Mouse (Mus musculus) CH12.LX (cell line): Measurements from ENCODE around the gene Aspa. TPM values are rescaled to one million over a fixed set of nuclear protein-coding genes. Genes with fewer than 3 reads are reported as not detected.

Experiments used
- DNase-seq: peaks from one replicate; pipeline ENCODE4 v3.0.0-alpha.2; 2013; ENCODE audit errors: extremely low read depth
- H3K27ac ChIP-seq: 2 replicates; pipeline ENCODE4 v1.5.1; 2012; ENCODE audit warnings: low read depth, mild to moderate bottlenecking, control low read depth, moderate library complexity; ENCODE audit not compliant: insufficient read depth
- H3K27me3 ChIP-seq: replicated peaks from 2 replicates; pipeline ENCODE3; 2012; ENCODE audit warnings: inconsistent platforms
- H3K36me3 ChIP-seq, 2 experiments: replicated peaks in 1 of 2; 2 replicates each; pipeline versions ENCODE3 to v1.6.1; 2012; ENCODE audit warnings: inconsistent platforms in 1 of 2, low read length in 1 of 2, mild to moderate bottlenecking in 1 of 2, mixed read lengths in 1 of 2, moderate library complexity in 1 of 2; ENCODE audit not compliant: control insufficient read depth in 1 of 2, insufficient read depth in 1 of 2
- H3K4me1 ChIP-seq, 2 experiments: 2 replicates each; pipeline ENCODE4 v1.6.1; 2012; ENCODE audit warnings: inconsistent platforms in 1 of 2, moderate library complexity in 1 of 2; ENCODE audit not compliant: insufficient read depth in 2 of 2, control insufficient read depth in 1 of 2
- H3K4me2 ChIP-seq: 2 replicates; pipeline ENCODE4 v1.6.1; 2012; ENCODE audit warnings: low read depth, mild to moderate bottlenecking, control low read depth; ENCODE audit not compliant: poor library complexity, insufficient read depth, severe bottlenecking
- H3K4me3 ChIP-seq, 3 experiments: fragments of 150-350 bp in 1 of 3; sonication (generic) in 1 of 3; replicated peaks in 1 of 3; 2 replicates each; pipeline versions ENCODE3 to v1.5.1; 2011 to 2012; ENCODE audit warnings: low read depth in 2 of 3, low read length in 2 of 3, mild to moderate bottlenecking in 2 of 3, moderate library complexity in 2 of 3, control low read depth in 1 of 3, improper control_type of control experiment in 1 of 3, inconsistent platforms in 1 of 3, mixed read lengths in 1 of 3; ENCODE audit not compliant: poor library complexity in 1 of 3
- H3K79me2 ChIP-seq: replicated peaks from 2 replicates; pipeline ENCODE4 v1.6.1; 2012; ENCODE audit warnings: mild to moderate bottlenecking, moderate library complexity; ENCODE audit not compliant: control insufficient read depth, poor library complexity, insufficient read depth, severe bottlenecking; ENCODE audit errors: extremely low read depth
- H3K9ac ChIP-seq: 2 replicates; pipeline ENCODE4 v1.6.1; 2012; ENCODE audit warnings: low read depth, mild to moderate bottlenecking, control low read depth, moderate library complexity; ENCODE audit not compliant: insufficient read depth
- H3K9me3 ChIP-seq: replicated peaks from 2 replicates; pipeline ENCODE3; 2012; ENCODE audit warnings: low read length, inconsistent platforms, mixed read lengths
- CHD1 ChIP-seq: IDR thresholded peaks from 2 replicates; pipeline ENCODE4 v1.6.1; 2012; ENCODE audit warnings: low read depth, low read length, improper control_type of control experiment, inconsistent platforms
- CHD2 ChIP-seq: IDR thresholded peaks from 2 replicates; pipeline ENCODE4 v1.6.1; 2011; ENCODE audit warnings: low read length, improper control_type of control experiment
- CTCF ChIP-seq, 2 experiments: IDR thresholded peaks in 1 of 2; conservative IDR thresholded peaks in 1 of 2; 2 replicates each; pipeline ENCODE4 v1.5.1; 2011 to 2012; ENCODE audit warnings: low read depth in 2 of 2, low read length in 2 of 2, improper control_type of control experiment in 1 of 2, inconsistent platforms in 1 of 2, mild to moderate bottlenecking in 1 of 2, moderate library complexity in 1 of 2
- EP300 ChIP-seq: IDR thresholded peaks from 2 replicates; pipeline ENCODE4 v1.6.1; 2011; ENCODE audit warnings: low read length, improper control_type of control experiment
- ETS1 ChIP-seq: conservative IDR thresholded peaks from 2 replicates; pipeline ENCODE4 v1.6.1; 2012; ENCODE audit warnings: low read depth, mild to moderate bottlenecking, inconsistent platforms, low read length, improper control_type of control experiment, moderate library complexity
- IRF4 ChIP-seq: IDR thresholded peaks from 2 replicates; pipeline ENCODE4 v1.6.1; 2014; ENCODE audit warnings: low read depth, mild to moderate bottlenecking, inconsistent platforms, low read length, improper control_type of control experiment
- JUN ChIP-seq: IDR thresholded peaks from 2 replicates; pipeline ENCODE4 v1.6.1; 2011; ENCODE audit warnings: low read depth, mild to moderate bottlenecking, low read length, improper control_type of control experiment, moderate library complexity; ENCODE audit not compliant: insufficient read depth
- KAT2A ChIP-seq: IDR thresholded peaks from 2 replicates; pipeline ENCODE4 v1.6.1; 2012; ENCODE audit warnings: low read length, improper control_type of control experiment, inconsistent platforms; ENCODE audit not compliant: insufficient replicate concordance
- MAFK ChIP-seq: IDR thresholded peaks from 2 replicates; pipeline ENCODE4 v1.6.1; 2011; ENCODE audit warnings: low read length, improper control_type of control experiment; ENCODE audit not compliant: insufficient replicate concordance
- MAX ChIP-seq: IDR thresholded peaks from 2 replicates; pipeline ENCODE4 v1.6.1; 2011; ENCODE audit warnings: low read length, improper control_type of control experiment
- NELFE ChIP-seq: IDR thresholded peaks from 2 replicates; pipeline ENCODE4 v1.6.1; 2011; ENCODE audit warnings: low read depth, low read length, improper control_type of control experiment
- NRF1 ChIP-seq: IDR thresholded peaks from 2 replicates; pipeline ENCODE4 v1.6.1; 2014; ENCODE audit warnings: low read depth, mild to moderate bottlenecking, inconsistent platforms, low read length, improper control_type of control experiment, moderate library complexity
- PAX5 ChIP-seq: IDR thresholded peaks from 2 replicates; pipeline ENCODE4 v1.6.1; 2012; ENCODE audit warnings: low read length, inconsistent platforms, mixed read lengths
- POLR2A ChIP-seq: IDR thresholded peaks from 2 replicates; pipeline ENCODE4 v1.6.1; 2011; ENCODE audit warnings: low read depth, mild to moderate bottlenecking, improper control_type of control experiment, low read length
- SMC3 ChIP-seq: IDR thresholded peaks from 2 replicates; pipeline ENCODE4 v1.6.1; 2011; ENCODE audit warnings: low read depth, low read length, improper control_type of control experiment
- TBP ChIP-seq: conservative IDR thresholded peaks from 2 replicates; pipeline ENCODE4 v1.6.1; 2011; ENCODE audit warnings: low read depth, low read length, improper control_type of control experiment
- TCF12 ChIP-seq: IDR thresholded peaks from 2 replicates; pipeline ENCODE4 v1.6.1; 2014; ENCODE audit warnings: low read depth, mild to moderate bottlenecking, inconsistent platforms, low read length, improper control_type of control experiment
- ZKSCAN1 ChIP-seq: IDR thresholded peaks from 2 replicates; pipeline ENCODE4 v1.6.1; 2012; ENCODE audit warnings: low read depth, inconsistent platforms, low read length, improper control_type of control experiment, borderline replicate concordance
- ZMIZ1 ChIP-seq: IDR thresholded peaks from 2 replicates; pipeline ENCODE4 v1.6.1; 2012; ENCODE audit warnings: low read depth, mild to moderate bottlenecking, inconsistent platforms, low read length, improper control_type of control experiment
- dilution Hi-C: fragments of 300-500 bp; cut with MboI; formaldehyde crosslinking; loops from 2 replicates; pipeline ENCODE4 v1.14.3; 2020; ENCODE audit warnings: low sequenced_read_pairs; ENCODE audit not compliant: extremely low pct_unique_long_range_greater_than_20kb, extremely low pct_ligation_motif_present
- in situ Hi-C: fragments of 300-500 bp; cut with MboI; formaldehyde crosslinking; loops from 3 replicates; pipeline ENCODE4 v1.14.3; 2019; ENCODE audit warnings: low sequenced_read_pairs, low pct_ligation_motif_present, low pct_unique_long_range_greater_than_20kb, mixed read lengths
- polyA plus RNA-seq: library from polyadenylated mRNA; unstranded; fragments of >175 nt; gene quantifications from 2 replicates; pipeline ENCODE4 v1.2.1, GENCODE M21; 2012; ENCODE audit warnings: low read depth; ENCODE audit not compliant: insufficient read length
- total RNA-seq, 2 experiments: library from RNA; depleted of rRNA; stranded (reverse); fragments of 300-350 nt in 1 of 2; fragments of >200 nt in 1 of 2; gene quantifications; 2 replicates each; pipeline ENCODE4 v1.2.3; 2012 to 2014

Aspa gene
- total and polyA plus RNA-seq, 3 experiments = not detected

DNA sequence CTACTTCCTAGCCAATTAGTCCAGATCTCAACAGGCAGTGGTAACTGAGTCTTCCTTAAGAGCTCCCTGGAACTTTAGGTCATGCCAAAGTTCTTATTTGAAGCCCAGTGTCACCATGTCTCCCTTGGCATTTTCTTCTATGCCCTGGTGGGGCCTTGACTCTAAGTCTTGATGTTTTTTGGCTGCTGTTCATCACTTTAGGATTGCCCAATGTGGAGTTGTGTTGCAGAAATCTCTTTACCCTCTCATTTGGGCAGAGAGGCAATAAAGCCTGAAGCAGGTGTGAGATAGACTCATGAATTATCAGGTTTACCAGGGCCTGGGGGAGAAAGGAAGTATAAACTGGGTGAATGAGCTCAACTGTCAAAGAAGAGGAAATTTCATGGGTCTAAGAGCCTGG, 70.7 kb downstream of the Aspa start:
- Histone ChIP-seq H3K4me1 (no peaks in the 10 kb centered on the region), H3K9me3 (peaks cover 6% of the 10 kb centered on the region), H3K27me3 (peaks cover 83% of the 10 kb centered on the region)
- TF ChIP-seq MAX = no peak
- TF ChIP-seq POLR2A = no peak
- TF ChIP-seq IRF4 = no peak
- TF ChIP-seq NELFE = no peak
- no peak for TF ChIP-seq PAX5
- TF ChIP-seq, all 38 proteins: peak for 0
- Histone ChIP-seq H3K27ac (no peak overlapping the region), H3K9ac (no peak overlapping the region), H3K79me2 (no peaks in the 10 kb centered on the region), H3K36me3 (no peaks in the 10 kb centered on the region), H3K4me3 (no peak overlapping the region), H3K4me2 (no peak overlapping the region)
- dilution Hi-C loops (no loop called here), in situ Hi-C loops (no loop called here)
- DNase-seq = no peak

GRCm38 (mm10) chr11:73257362-73257945, 71.9 kb downstream of the Aspa start:
- no peaks in the 10 kb centered on the region for H3K4me1 ChIP-seq
- no peak overlapping the region for H3K4me2 ChIP-seq
- H3K9ac ChIP-seq = no peak overlapping the region
- dilution Hi-C loops = no loop called here
- H3K27ac ChIP-seq = no peak overlapping the region
- peaks cover 83% of the 10 kb centered on the region for H3K27me3 ChIP-seq
- H3K36me3 ChIP-seq = no peaks in the 10 kb centered on the region
- H3K4me3 ChIP-seq = no peak overlapping the region
- DNase-seq = no peak
- no peak for TF ChIP-seq POLR2A
- no peak for TF ChIP-seq KAT2A
- TF ChIP-seq NRF1 = no peak
- no peak for TF ChIP-seq TCF12
- no peak for TF ChIP-seq MAFK
- no peak for TF ChIP-seq JUN
- TF ChIP-seq EP300 = no peak
- TF ChIP-seq ETS1 = no peak
- TF ChIP-seq TBP = no peak
- no peak for TF ChIP-seq CHD1
- TF ChIP-seq IRF4 = no peak
- no peak for TF ChIP-seq CHD2
- no peak for TF ChIP-seq ZKSCAN1
- TF ChIP-seq ZMIZ1 = no peak
- TF ChIP-seq NELFE = no peak
- no peak for TF ChIP-seq SMC3
- TF ChIP-seq PAX5 = no peak
- no peak for TF ChIP-seq CTCF (conservative IDR thresholded peaks at IDR 0.05 in 1 of 2, IDR thresholded peaks at IDR 0.05 in 1 of 2; ENCODE audit: low read depth in 2 of 2, low read length in 2 of 2)
- in situ Hi-C loops = no loop called here
- H3K79me2 ChIP-seq = no peaks in the 10 kb centered on the region
- peaks cover 6% of the 10 kb centered on the region for H3K9me3 ChIP-seq

Other genes with a start within 250 kb of the Aspa start
- 0.21 TPM in 2 replicates for gene Itgae, start 239.0 kb downstream of the Aspa start, total RNA-seq (2012; rRNA removed)
- gene Itgae, start 239.0 kb downstream of the Aspa start, total RNA-seq (2014; rRNA removed) = 0.17 and 0.27 TPM in 2 replicates
- gene Itgae, start 239.0 kb downstream of the Aspa start, polyA plus RNA-seq = 0.26 and 0.37 TPM in 2 replicates
- 15.7 and 21.7 TPM in 2 replicates for gene Haspin, start 191.3 kb downstream of the Aspa start, total RNA-seq (2012; rRNA removed)
- 18.2 and 18.6 TPM in 2 replicates for gene Haspin, start 191.3 kb downstream of the Aspa start, total RNA-seq (2014; rRNA removed)
- gene Haspin, start 191.3 kb downstream of the Aspa start, polyA plus RNA-seq = 24.1 and 27.0 TPM in 2 replicates
- 0.21 and 0.25 TPM in 2 replicates for gene P2rx5, start 169.2 kb downstream of the Aspa start, total RNA-seq (2012; rRNA removed)
- 0.09 and 0.40 TPM in 2 replicates for gene P2rx5, start 169.2 kb downstream of the Aspa start, total RNA-seq (2014; rRNA removed)
- 0.80 and 0.83 TPM in 2 replicates for gene P2rx5, start 169.2 kb downstream of the Aspa start, polyA plus RNA-seq
- 123 and 124 TPM in 2 replicates for gene Emc6, start 152.6 kb downstream of the Aspa start, total RNA-seq (2012; rRNA removed)
- gene Emc6, start 152.6 kb downstream of the Aspa start, total RNA-seq (2014; rRNA removed) = 252 and 292 TPM in 2 replicates
- gene Emc6, start 152.6 kb downstream of the Aspa start, polyA plus RNA-seq = 138 and 176 TPM in 2 replicates
- 2.8 and 3.3 TPM in 2 replicates for gene Tax1bp3, start 152.5 kb downstream of the Aspa start, total RNA-seq (2012; rRNA removed)
- 2.5 and 2.6 TPM in 2 replicates for gene Tax1bp3, start 152.5 kb downstream of the Aspa start, total RNA-seq (2014; rRNA removed)
- 3.3 and 3.5 TPM in 2 replicates for gene Tax1bp3, start 152.5 kb downstream of the Aspa start, polyA plus RNA-seq
- gene Ctns, start 130.6 kb downstream of the Aspa start, total RNA-seq (2012; rRNA removed) = 4.8 and 5.2 TPM in 2 replicates
- gene Ctns, start 130.6 kb downstream of the Aspa start, total RNA-seq (2014; rRNA removed) = 5.8 and 5.9 TPM in 2 replicates
- gene Ctns, start 130.6 kb downstream of the Aspa start, polyA plus RNA-seq = 4.5 and 5.2 TPM in 2 replicates
- 1.5 and 1.8 TPM in 2 replicates for gene Shpk, start 130.1 kb downstream of the Aspa start, total RNA-seq (2012; rRNA removed)
- gene Shpk, start 130.1 kb downstream of the Aspa start, total RNA-seq (2014; rRNA removed) = 1.3 and 1.4 TPM in 2 replicates
- 0.76 and 0.83 TPM in 2 replicates for gene Shpk, start 130.1 kb downstream of the Aspa start, polyA plus RNA-seq
- gene Trpv1, start 95.3 kb downstream of the Aspa start, total RNA-seq (2012; rRNA removed) = 0.04 and 0.08 TPM in 2 replicates
- gene Trpv1, start 95.3 kb downstream of the Aspa start, total RNA-seq (2014; rRNA removed) = 0.13 TPM in 1 of 2 replicates, not detected in the other
- gene Trpv1, start 95.3 kb downstream of the Aspa start, polyA plus RNA-seq = not detected in 2 replicates
- gene Trpv3, start 62.2 kb downstream of the Aspa start, total RNA-seq (2012; rRNA removed) = under 0.01 TPM in 1 of 2 replicates, not detected in the other
- not detected in 2 replicates for gene Trpv3, start 62.2 kb downstream of the Aspa start, total RNA-seq (2014; rRNA removed)
- gene Trpv3, start 62.2 kb downstream of the Aspa start, polyA plus RNA-seq = not detected in 2 replicates
- not detected in 2 replicates for gene Gm49340, start 145 bp upstream of the Aspa start, total RNA-seq (2012; rRNA removed)
- gene Gm49340, start 145 bp upstream of the Aspa start, total RNA-seq (2014; rRNA removed) = not detected in 2 replicates
- not detected in 2 replicates for gene Gm49340, start 145 bp upstream of the Aspa start, polyA plus RNA-seq
- not detected in 2 replicates for gene Spata22, start 145 bp upstream of the Aspa start, total RNA-seq (2012; rRNA removed)
- not detected in 2 replicates for gene Spata22, start 145 bp upstream of the Aspa start, total RNA-seq (2014; rRNA removed)
- not detected in 2 replicates for gene Spata22, start 145 bp upstream of the Aspa start, polyA plus RNA-seq
- gene Olfr20, start 21.2 kb upstream of the Aspa start, total RNA-seq (2012; rRNA removed) = not detected in 2 replicates
- gene Olfr20, start 21.2 kb upstream of the Aspa start, total RNA-seq (2014; rRNA removed) = not detected in 2 replicates
- not detected in 2 replicates for gene Olfr20, start 21.2 kb upstream of the Aspa start, polyA plus RNA-seq
- not detected in 2 replicates for gene Olfr376, start 41.6 kb upstream of the Aspa start, total RNA-seq (2012; rRNA removed)
- gene Olfr376, start 41.6 kb upstream of the Aspa start, total RNA-seq (2014; rRNA removed) = not detected in 2 replicates
- not detected in 2 replicates for gene Olfr376, start 41.6 kb upstream of the Aspa start, polyA plus RNA-seq
- gene Olfr1, start 70.0 kb upstream of the Aspa start, total RNA-seq (2012; rRNA removed) = not detected in 2 replicates
- gene Olfr1, start 70.0 kb upstream of the Aspa start, total RNA-seq (2014; rRNA removed) = not detected in 2 replicates
- gene Olfr1, start 70.0 kb upstream of the Aspa start, polyA plus RNA-seq = not detected in 2 replicates
- gene Olfr378, start 98.9 kb upstream of the Aspa start, total RNA-seq (2012; rRNA removed) = not detected in 2 replicates
- gene Olfr378, start 98.9 kb upstream of the Aspa start, total RNA-seq (2014; rRNA removed) = not detected in 2 replicates
- not detected in 2 replicates for gene Olfr378, start 98.9 kb upstream of the Aspa start, polyA plus RNA-seq
- gene Olfr380, start 127.9 kb upstream of the Aspa start, total RNA-seq (2012; rRNA removed) = not detected in 2 replicates
- not detected in 2 replicates for gene Olfr380, start 127.9 kb upstream of the Aspa start, total RNA-seq (2014; rRNA removed)
- not detected in 2 replicates for gene Olfr380, start 127.9 kb upstream of the Aspa start, polyA plus RNA-seq
- gene Olfr381, start 162.0 kb upstream of the Aspa start, total RNA-seq (2012; rRNA removed) = not detected in 2 replicates
- gene Olfr381, start 162.0 kb upstream of the Aspa start, total RNA-seq (2014; rRNA removed) = not detected in 2 replicates
- not detected in 2 replicates for gene Olfr381, start 162.0 kb upstream of the Aspa start, polyA plus RNA-seq
- gene Olfr382, start 187.6 kb upstream of the Aspa start, total RNA-seq (2012; rRNA removed) = not detected in 2 replicates
- not detected in 2 replicates for gene Olfr382, start 187.6 kb upstream of the Aspa start, total RNA-seq (2014; rRNA removed)
- not detected in 2 replicates for gene Olfr382, start 187.6 kb upstream of the Aspa start, polyA plus RNA-seq